11 mouse cellular contexts compared by ENCODE assay signal in genomic region chr3:75542852-75543251, GRCm38 (mm10). TPM values are rescaled to one million over a fixed set of nuclear protein-coding genes. Genes with fewer than 3 reads are reported as not detected.
DNase-seq lines count a peak whose midpoint lies in the region; ATAC-seq and TF ChIP-seq lines count a peak whose summit lies in the region.
"Had no signal": no experiment of that assay in that cellular context is flagged by ENCODE, and none has a peak within 500 bp of the region (broad histone marks: within the 10 kb centered on the region; RNA-seq: fewer than 3 reads in every experiment).

No protein-coding gene starts in this region.

- no peak for TF ChIP-seq EP300 in stomach, postnatal 0 days (optimal IDR thresholded peaks at IDR 0.05)

- H3K4me2 ChIP-seq in stomach, embryonic 15.5 days, result no peak overlapping the region
- H3K4me2 ChIP-seq in stomach, postnatal 0 days (replicated peaks; ENCODE audit: low read depth), result no peak overlapping the region
- peak overlapping the region; percentile 17 for H3K4me2 ChIP-seq in heart, embryonic 13.5 days
- H3K4me2 ChIP-seq: embryonic facial prominence, embryonic 15.5 days had no signal

- ATAC-seq in stomach, embryonic 15.5 days (ENCODE audit: insufficient read depth, low FRiP score, low read depth), result peak; percentile 66; the same call in 1 of the 2 replicates
- ATAC-seq in stomach, postnatal 0 days (ENCODE audit: low FRiP score, low TSS enrichment), result no peak
- ATAC-seq in heart, embryonic 13.5 days (ENCODE audit: extremely low read depth, insufficient number of reproducible peaks, low FRiP score, low TSS enrichment), result no peak
- ATAC-seq: Patski had no signal

- TF ChIP-seq CTCF in stomach, postnatal 0 days (IDR thresholded peaks at IDR 0.05; ENCODE audit: low read depth), result no peak

- no peak for DNase-seq in stomach, postnatal 0 days (ENCODE audit: low spot score)
- DNase-seq in kidney, postnatal 25 days, result peak; percentile 64 to 71
- peak; percentile 58 to 64 for DNase-seq in spleen, postnatal 36 days (ENCODE audit: low spot score in 2 of 2)
- no peak for DNase-seq in right cerebral cortex, postnatal 14 days
- no peak for DNase-seq in cerebellum, postnatal 4 days (ENCODE audit: low spot score in 2 of 2)
- no peak for DNase-seq in layer of hippocampus, adult 8-10 months (ENCODE audit: low spot score in 2 of 2)
- DNase-seq: lung, postnatal 14 days had no signal

- H3K4me3 ChIP-seq in stomach, embryonic 15.5 days (replicated peaks), result no peak overlapping the region
- no peak overlapping the region for H3K4me3 ChIP-seq in stomach, postnatal 0 days (ENCODE audit: low read depth, low read length)
- H3K4me3 ChIP-seq in heart, embryonic 13.5 days, result no peak overlapping the region
- H3K4me3 ChIP-seq: embryonic facial prominence, embryonic 15.5 days had no signal

- WGBS in stomach, embryonic 15.5 days, result 91% methylated on average over 3 of the region's 3 CpGs
- 92% methylated on average over 3 of the region's 3 CpGs for WGBS in stomach, postnatal 0 days
- WGBS in heart, embryonic 13.5 days, result 34% methylated on average over 3 of the region's 3 CpGs

- H3K9ac ChIP-seq in stomach, embryonic 15.5 days, result no peak overlapping the region
- no peak overlapping the region for H3K9ac ChIP-seq in stomach, postnatal 0 days (ENCODE audit: low read length)
- H3K9ac ChIP-seq in heart, embryonic 13.5 days, result no peak overlapping the region
- H3K9ac ChIP-seq: embryonic facial prominence, embryonic 15.5 days had no signal

- H3K27ac ChIP-seq in stomach, embryonic 15.5 days, result no peak overlapping the region
- H3K27ac ChIP-seq in stomach, postnatal 0 days (replicated peaks), result no peak overlapping the region
- peak overlapping the region; percentile 25; the same call in 1 of the 2 replicates for H3K27ac ChIP-seq in heart, embryonic 13.5 days (replicated peaks)
- H3K27ac ChIP-seq: embryonic facial prominence, embryonic 15.5 days had no signal

- no peaks in the 10 kb centered on the region for H3K36me3 ChIP-seq in stomach, embryonic 15.5 days
- no peaks in the 10 kb centered on the region; the same call in 1 of the 2 replicates for H3K36me3 ChIP-seq in stomach, postnatal 0 days (ENCODE audit: control insufficient read depth, insufficient read depth, low read length)
- peaks cover 20% of the 10 kb centered on the region for H3K36me3 ChIP-seq in heart, embryonic 13.5 days

- no peaks in the 10 kb centered on the region for H3K27me3 ChIP-seq in stomach, embryonic 15.5 days (replicated peaks)
- no peaks in the 10 kb centered on the region for H3K27me3 ChIP-seq in stomach, postnatal 0 days (ENCODE audit: control insufficient read depth, insufficient read depth, low read length)
- H3K27me3 ChIP-seq in heart, embryonic 13.5 days (replicated peaks), result no peaks in the 10 kb centered on the region
- H3K27me3 ChIP-seq: embryonic facial prominence, embryonic 15.5 days; Patski had no signal

- no peaks in the 10 kb centered on the region for H3K9me3 ChIP-seq in stomach, embryonic 15.5 days
- no peaks in the 10 kb centered on the region for H3K9me3 ChIP-seq in stomach, postnatal 0 days (ENCODE audit: control insufficient read depth, low read length)
- H3K9me3 ChIP-seq in heart, embryonic 13.5 days, result no peaks in the 10 kb centered on the region
- H3K9me3 ChIP-seq: embryonic facial prominence, embryonic 15.5 days had no signal

- no peaks in the 10 kb centered on the region for H3K4me1 ChIP-seq in stomach, embryonic 15.5 days
- no peaks in the 10 kb centered on the region for H3K4me1 ChIP-seq in stomach, postnatal 0 days (replicated peaks; ENCODE audit: control insufficient read depth, insufficient read depth)
- peaks cover 28% of the 10 kb centered on the region for H3K4me1 ChIP-seq in heart, embryonic 13.5 days
- H3K4me1 ChIP-seq: embryonic facial prominence, embryonic 15.5 days had no signal

RNA-seq across cellular contexts. Expression of gene Pdcd10, which starts 13.8 kb away (rescaled TPM):
- 83.9 and 86.8 TPM in 2 replicates for polyA plus RNA-seq in stomach, embryonic 15.5 days (2015; fragmentation: Nextera tagmentation; extraction: Ambion mirVana)
- polyA plus RNA-seq in stomach, postnatal 0 days (2015; fragmentation: Nextera tagmentation; extraction: Ambion mirVana), result 99.8 and 102 TPM in 2 replicates
- polyA plus RNA-seq in heart, embryonic 13.5 days (2015; fragmentation: Nextera tagmentation; extraction: Ambion mirVana), result 48.5 and 49.4 TPM in 2 replicates
- 10 to 100 TPM; 59.7 to 67.4 (median 63.0) TPM for total RNA-seq in layer of hippocampus, adult 8-10 months (2022)

RNA-seq across cellular contexts. Expression of gene Serpini1, which starts 14.5 kb away (rescaled TPM):
- polyA plus RNA-seq in stomach, embryonic 15.5 days (2015; fragmentation: Nextera tagmentation; extraction: Ambion mirVana), result 20.7 and 29.0 TPM in 2 replicates
- 3.9 and 4.6 TPM in 2 replicates for polyA plus RNA-seq in stomach, postnatal 0 days (2015; fragmentation: Nextera tagmentation; extraction: Ambion mirVana)
- polyA plus RNA-seq in heart, embryonic 13.5 days (2015; fragmentation: Nextera tagmentation; extraction: Ambion mirVana), result 1.4 and 2.1 TPM in 2 replicates
- total RNA-seq in layer of hippocampus, adult 8-10 months (2022), result 100 to 1,000 TPM; 187 to 266 (median 218) TPM

Comparison
In these comparisons a context has a peak if more than half of its experiments do, and no peak if none do; other contexts are left out.
1. DNase-seq: peak in kidney, postnatal 25 days (2 of 2) and spleen, postnatal 36 days (2 of 2); none in stomach, postnatal 0 days (single experiment), right cerebral cortex, postnatal 14 days (single experiment), cerebellum, postnatal 4 days (0 of 2) and layer of hippocampus, adult 8-10 months (0 of 2).